Mouse (Mus musculus) embryonic fibroblast, embryonic 13.5 days (primary cell): ENCODE results near the gene Calhm4. TPM values are rescaled to one million over a fixed set of nuclear protein-coding genes. Genes with fewer than 3 reads are reported as not detected.

Source experiments
- H3K27ac ChIP-seq: 2 replicates; pipeline ENCODE4 v1.5.1; 2012; ENCODE audit warnings: low read length, control low read depth, inconsistent platforms; ENCODE audit not compliant: insufficient read depth
- H3K4me1 ChIP-seq: 2 replicates; pipeline ENCODE4 v1.6.1; 2011; ENCODE audit warnings: low read length; ENCODE audit not compliant: control insufficient read depth, insufficient read depth
- H3K4me3 ChIP-seq: 2 replicates; pipeline ENCODE4 v1.5.1; 2011; ENCODE audit warnings: mild to moderate bottlenecking, control low read depth, low read length; ENCODE audit not compliant: insufficient read depth
- CTCF ChIP-seq: IDR thresholded peaks from 2 replicates; pipeline ENCODE4 v1.5.1; 2011; ENCODE audit warnings: mild to moderate bottlenecking, control low read depth, low read length, moderate library complexity, borderline replicate concordance; ENCODE audit not compliant: insufficient read depth
- POLR2A ChIP-seq: IDR thresholded peaks from 2 replicates; pipeline ENCODE4 v1.6.1; 2011; ENCODE audit warnings: low read depth, mild to moderate bottlenecking, control low read depth, low read length, moderate library complexity
- polyA plus RNA-seq: library from polyadenylated mRNA; stranded (reverse); fragments of >200 nt; gene quantifications from 2 replicates; pipeline ENCODE4 v1.2.4, GENCODE M21; 2011; ENCODE audit warnings: low read depth; ENCODE audit not compliant: missing spikeins, insufficient read length

The Calhm4 gene
- 0.14 TPM in 1 of 2 replicates, not detected in the other for polyA plus RNA-seq

GRCm38 (mm10) chr10:34044210-34044609, at the start of gene Calhm4:
Calhm4 (minus strand) TSS chr10:34044310.
- TF ChIP-seq POLR2A (no peak), CTCF (no peak)
- no peak within 1 kb of the TSS for H3K4me3 ChIP-seq
- H3K27ac ChIP-seq = no peak within 1 kb of the TSS
- no peaks in the 10 kb centered on the region for H3K4me1 ChIP-seq

GRCm38 (mm10) chr10:34091888-34092287, 47.8 kb upstream of the Calhm4 start:
- no peak for TF ChIP-seq POLR2A
- no peak for TF ChIP-seq CTCF
- Histone ChIP-seq H3K27ac (no peak overlapping the region), H3K4me3 (no peak overlapping the region), H3K4me1 (peaks cover 8% of the 10 kb centered on the region)

- Histone ChIP-seq H3K27ac (no peak overlapping the region), H3K4me3 (no peak overlapping the region), H3K4me1 (peaks cover 2% of the 10 kb centered on the region; the same call in 1 of the 2 replicates)
- TF ChIP-seq CTCF (no peak), POLR2A (no peak)
Measured at GRCm38 (mm10) chr10:34090481-34090880, 46.4 kb upstream of the Calhm4 start.

GRCm38 (mm10) chr10:34089517-34089916, 45.4 kb upstream of the Calhm4 start:
- TF ChIP-seq POLR2A (no peak), CTCF (no peak)
- H3K4me1 ChIP-seq = peaks cover 2% of the 10 kb centered on the region; the same call in 1 of the 2 replicates
- H3K27ac ChIP-seq = peak overlapping the region; percentile 24; the same call in 1 of the 2 replicates
- H3K4me3 ChIP-seq = no peak overlapping the region

- peak overlapping the region; percentile 64; the same call in 1 of the 2 replicates for H3K27ac ChIP-seq
- TF ChIP-seq CTCF = no peak
- TF ChIP-seq POLR2A = no peak
- H3K4me1 ChIP-seq = 0 out of 2 replicates have a peak, but pooled peaks cover 2% of the 10 kb centered on the region
- no peak overlapping the region for H3K4me3 ChIP-seq
Measured at GRCm38 (mm10) chr10:34088515-34088914, 44.4 kb upstream of the Calhm4 start.

- H3K27ac ChIP-seq = peak overlapping the region; percentile 57
- no peak overlapping the region for H3K4me3 ChIP-seq
- no peaks in the 10 kb centered on the region for H3K4me1 ChIP-seq
- no peak for TF ChIP-seq CTCF
- TF ChIP-seq POLR2A = no peak
Measured at GRCm38 (mm10) chr10:34086514-34086913, 42.4 kb upstream of the Calhm4 start.

GRCm38 (mm10) chr10:34074522-34075200, 30.6 kb upstream of the Calhm4 start:
- Histone ChIP-seq H3K4me3 (no peak overlapping the region), H3K4me1 (peaks cover 4% of the 10 kb centered on the region; the same call in 1 of the 2 replicates), H3K27ac (no peak overlapping the region)
- TF ChIP-seq CTCF = no peak
- TF ChIP-seq POLR2A = no peak

GRCm38 (mm10) chr10:34071650-34072049, 27.5 kb upstream of the Calhm4 start:
- Histone ChIP-seq H3K4me1 (peaks cover 4% of the 10 kb centered on the region; the same call in 1 of the 2 replicates), H3K4me3 (no peak overlapping the region)
- TF ChIP-seq POLR2A (no peak), CTCF (no peak)

GRCm38 (mm10) chr10:34070999-34071492, 26.9 kb upstream of the Calhm4 start:
- Histone ChIP-seq H3K27ac (peak overlapping the region; percentile 83), H3K4me3 (no peak overlapping the region), H3K4me1 (peaks cover 4% of the 10 kb centered on the region; the same call in 1 of the 2 replicates)
- TF ChIP-seq CTCF (no peak), POLR2A (no peak)

More at GRCm38 (mm10) chr10:34071650-34072049, 27.5 kb upstream of the Calhm4 start:
- H3K27ac ChIP-seq = peak overlapping the region; percentile 83

GRCm38 (mm10) chr10:34069606-34070005, 25.5 kb upstream of the Calhm4 start:
- H3K4me1 ChIP-seq = peaks cover 4% of the 10 kb centered on the region; the same call in 1 of the 2 replicates
- no peak for TF ChIP-seq POLR2A
- TF ChIP-seq CTCF = no peak
- H3K4me3 ChIP-seq = no peak overlapping the region
- H3K27ac ChIP-seq = peak overlapping the region; percentile 61
